Mouse (Mus musculus) kidney, adult 8-10 months (tissue): ENCODE measurements at regions not wholly inside any gene's neighbourhood (a gene's known extent, or its start where the extent isn't known, plus 50 kb on each side); places are given as distances from the start of the nearest gene placed in this dataset.

Experiments used
- DNase-seq, 2 experiments: peaks; one replicate each; pipeline ENCODE4 v3.0.0; 2022

DNA sequence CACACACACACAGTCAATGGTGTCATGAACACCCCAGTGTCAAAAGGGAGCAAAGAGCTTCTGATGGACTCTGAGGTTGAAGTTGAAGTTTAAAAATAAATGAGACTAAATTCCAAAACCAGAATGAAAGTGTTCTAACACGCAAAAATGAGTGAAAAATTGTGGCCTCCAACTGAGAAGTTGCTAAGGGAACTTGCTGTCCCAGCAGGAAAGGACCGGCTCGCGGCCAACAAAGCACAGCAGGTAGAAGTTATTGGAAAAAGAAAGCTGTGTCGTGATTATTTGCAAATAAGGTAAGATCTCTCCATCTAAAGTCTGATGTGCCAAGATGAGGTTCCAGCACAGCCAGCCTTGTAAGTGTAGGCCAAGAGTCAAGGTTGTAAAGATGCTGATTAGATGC lies 169.7 kb downstream of the Nrp2 start:
- DNase-seq = peak in 1 of 2 experiments; percentile 62

DNA sequence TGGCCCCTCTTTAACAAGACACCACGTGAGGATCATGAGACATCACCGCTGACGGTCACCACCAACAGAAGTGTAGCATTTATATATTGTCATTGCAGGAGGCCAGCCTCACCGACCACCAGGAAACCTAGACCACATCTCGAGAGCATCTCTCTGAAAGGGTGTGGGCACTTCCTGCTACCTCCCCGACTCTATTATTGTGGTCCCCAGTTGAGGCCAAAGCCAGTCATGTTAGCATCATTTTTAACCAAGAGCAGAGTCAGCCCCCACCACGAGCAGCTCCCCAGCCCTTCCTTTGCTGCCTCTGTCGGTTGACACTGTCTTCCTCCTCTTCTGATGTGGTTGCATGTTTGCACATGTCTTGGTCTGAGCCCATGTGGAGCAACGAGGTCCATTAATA lies 172.5 kb downstream of the Nrp2 start:
- DNase-seq = no peak

DNA sequence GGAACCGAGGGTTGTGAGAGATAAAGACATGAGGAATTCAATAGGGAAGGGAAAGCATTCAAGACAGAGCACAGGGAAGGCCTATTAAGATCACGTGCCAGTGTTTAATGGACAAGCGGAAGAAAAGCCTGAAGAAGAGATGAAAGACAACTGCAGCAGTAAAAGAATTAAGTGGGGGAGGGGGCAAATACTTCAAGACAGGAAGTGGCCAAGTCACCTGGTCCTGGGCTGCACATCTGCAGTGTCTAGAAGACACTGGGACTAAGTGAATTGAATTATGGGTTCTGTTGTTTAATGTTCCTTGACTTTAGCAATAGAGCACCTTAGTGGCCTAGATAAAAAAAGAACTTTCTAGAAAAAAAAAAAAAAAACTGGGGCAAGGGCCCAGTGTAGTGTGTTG lies 173.6 kb downstream of the Nrp2 start:
- DNase-seq = no peak

DNA sequence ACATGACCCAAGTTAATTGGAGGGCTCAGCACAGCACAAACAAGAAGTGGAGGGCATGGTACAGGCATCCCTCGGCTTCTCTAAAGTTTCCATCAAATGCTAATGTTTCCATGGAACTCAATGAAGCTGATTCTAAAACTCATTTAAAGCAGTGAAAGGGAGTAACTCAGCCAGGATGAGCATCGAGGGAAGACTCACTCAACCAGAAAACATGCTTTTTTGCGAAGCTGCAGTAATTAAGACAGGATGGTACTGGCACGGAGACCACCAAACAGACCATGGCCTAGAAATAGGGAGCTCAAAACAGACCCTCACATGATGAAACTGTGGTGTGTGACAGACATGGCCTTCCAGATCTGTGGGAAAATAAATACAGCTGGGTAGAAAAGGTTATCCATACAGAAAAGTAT lies 177.8 kb downstream of the Nrp2 start:
- no peak for DNase-seq

DNA sequence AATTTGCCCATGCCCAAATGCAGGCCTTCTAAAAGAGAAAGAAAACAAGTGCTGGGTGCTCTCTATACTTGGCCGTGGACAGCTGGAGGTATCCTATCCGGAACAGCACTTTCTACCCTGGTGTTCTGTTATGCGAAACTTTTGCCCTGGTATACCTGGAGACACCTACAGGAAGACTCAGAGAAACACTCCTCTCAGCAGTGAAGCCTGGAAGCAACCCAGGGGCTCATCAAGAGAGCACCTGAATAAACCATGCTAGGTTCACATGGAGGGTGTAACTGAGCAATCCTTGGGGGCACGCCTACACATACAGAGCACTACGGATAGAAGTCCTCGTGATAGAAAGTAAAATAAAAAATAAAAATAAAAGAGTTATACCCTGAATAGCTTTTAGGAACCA lies 178.4 kb downstream of the Nrp2 start:
- no peak for DNase-seq

DNA sequence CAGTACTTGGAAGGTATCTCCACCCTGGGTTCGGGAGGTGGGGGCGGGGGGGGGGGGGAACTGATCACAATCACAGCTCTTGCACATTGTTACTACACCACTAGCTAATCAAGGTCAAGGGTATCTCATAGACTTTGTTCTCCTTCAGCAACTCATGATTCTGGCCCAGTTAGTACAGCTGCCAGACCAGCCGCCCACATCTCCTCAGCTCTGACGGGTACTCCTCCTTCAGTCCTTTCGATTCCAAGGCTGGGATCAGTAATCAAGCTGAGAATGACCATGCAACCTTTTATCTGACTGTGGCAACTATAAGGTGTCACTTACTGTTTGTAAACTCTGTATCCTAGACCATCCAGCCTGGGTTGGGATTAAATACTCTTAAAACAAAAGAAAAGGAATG lies 178.9 kb downstream of the Nrp2 start:
- DNase-seq = no peak

DNA sequence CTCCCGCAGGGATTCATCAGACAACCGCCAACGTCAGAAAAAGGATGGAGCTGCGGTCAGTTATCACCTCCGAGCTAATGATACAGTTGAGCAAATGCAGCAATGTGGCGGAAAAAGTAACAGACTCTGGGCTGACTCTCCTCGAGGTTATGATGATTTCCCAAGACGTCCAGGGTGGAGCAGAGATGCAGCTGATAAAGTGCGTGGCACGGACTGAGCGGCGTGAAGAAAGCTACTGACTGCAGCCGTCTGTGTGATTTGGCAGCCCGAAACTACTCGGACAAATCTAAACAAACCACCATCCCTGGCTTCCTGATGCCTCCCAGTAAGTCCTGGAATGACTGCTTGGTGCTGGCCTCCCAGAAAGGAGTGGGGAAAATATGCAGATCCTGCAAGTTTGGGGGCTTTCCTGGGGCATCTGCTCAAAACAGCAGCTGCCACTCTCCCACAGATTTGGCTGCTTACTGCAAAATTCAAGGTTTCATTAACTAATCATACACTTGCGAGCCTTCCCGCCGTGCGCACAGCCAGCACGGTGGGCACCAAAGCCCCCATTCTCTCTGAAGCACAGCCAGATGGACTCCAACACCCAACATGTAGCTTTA lies 181.9 kb downstream of the Nrp2 start:
- DNase-seq = no peak

DNA sequence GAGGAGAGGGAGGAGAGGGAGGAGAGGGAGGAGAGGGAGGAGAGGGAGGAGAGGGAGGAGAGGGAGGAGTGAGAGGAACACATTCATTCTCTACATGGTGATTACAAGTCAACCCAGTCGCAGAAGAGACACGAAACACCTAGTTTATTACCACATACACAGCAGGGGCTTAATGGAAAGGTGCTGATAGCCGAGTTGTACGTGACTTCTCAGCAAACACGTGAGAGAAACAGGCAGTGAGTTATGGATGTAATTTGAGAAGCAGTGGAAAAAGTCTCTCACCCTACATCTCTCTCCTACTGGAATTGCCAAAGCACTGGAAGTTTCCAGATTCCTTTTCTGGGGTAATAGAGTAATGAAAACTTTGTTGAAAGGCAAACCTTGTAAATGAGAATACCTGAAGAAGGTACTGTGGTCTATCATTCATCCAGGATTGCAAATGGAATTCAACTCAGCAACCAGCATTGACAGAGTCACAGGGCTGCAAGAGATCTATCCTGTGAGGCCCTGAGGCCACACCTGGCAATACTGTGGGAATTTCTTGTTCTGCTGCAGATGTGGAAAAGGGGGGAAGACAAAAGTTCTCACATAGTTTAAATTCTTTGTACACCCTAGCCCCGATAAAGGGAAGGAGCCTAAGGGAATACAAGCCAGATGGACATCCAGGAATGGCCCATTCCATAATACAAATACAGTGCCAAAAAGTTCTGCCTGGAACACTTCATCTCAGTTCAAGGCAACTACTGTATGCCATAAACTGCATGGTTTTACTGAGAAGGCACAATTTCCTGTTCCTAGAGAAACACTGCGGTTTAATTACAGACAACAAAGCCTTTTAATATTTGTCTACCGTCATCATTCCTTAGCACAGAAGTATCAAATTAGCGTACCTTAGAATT lies 184.7 kb downstream of the Nrp2 start:
- peak in 1 of 2 experiments; percentile 26 for DNase-seq

DNA sequence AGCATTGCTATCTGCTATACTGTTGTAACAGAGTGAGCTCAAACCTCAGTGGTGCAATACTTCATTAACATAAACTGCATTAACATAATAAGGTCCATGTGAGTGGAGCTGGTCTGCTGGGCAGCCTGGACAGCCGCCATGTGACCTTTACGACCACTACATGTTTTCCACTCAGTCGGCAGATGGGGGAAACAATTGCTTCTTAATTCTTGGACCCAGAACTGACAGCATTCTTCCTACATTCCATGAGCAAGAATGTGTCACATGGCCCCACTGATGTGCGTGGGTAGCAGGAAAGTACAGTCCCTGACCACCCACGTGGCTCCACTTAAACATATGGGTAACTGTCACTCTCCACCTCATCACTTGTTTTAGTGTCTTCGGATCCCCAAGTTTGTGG lies 198.3 kb downstream of the Nrp2 start:
- DNase-seq = no peak

DNA sequence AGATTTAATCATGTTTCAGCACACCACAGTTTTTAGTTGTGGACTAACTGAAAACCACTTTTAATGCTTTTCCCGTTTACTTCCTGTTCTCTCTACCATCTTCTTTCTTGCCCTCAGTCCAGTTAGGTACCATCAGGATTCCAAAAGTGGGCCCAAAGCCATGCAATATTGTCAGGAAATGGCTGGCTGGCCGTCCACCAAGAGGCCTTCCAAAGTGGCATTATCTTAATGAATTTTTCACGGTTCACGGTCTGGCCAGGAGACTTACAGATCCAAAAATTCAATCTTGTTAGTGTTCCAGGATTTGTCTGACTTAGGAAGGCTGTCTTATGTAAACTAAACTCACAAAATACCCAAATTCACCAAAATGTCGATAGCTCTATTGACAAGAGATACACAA lies 198.8 kb downstream of the Nrp2 start:
- no peak for DNase-seq

DNA sequence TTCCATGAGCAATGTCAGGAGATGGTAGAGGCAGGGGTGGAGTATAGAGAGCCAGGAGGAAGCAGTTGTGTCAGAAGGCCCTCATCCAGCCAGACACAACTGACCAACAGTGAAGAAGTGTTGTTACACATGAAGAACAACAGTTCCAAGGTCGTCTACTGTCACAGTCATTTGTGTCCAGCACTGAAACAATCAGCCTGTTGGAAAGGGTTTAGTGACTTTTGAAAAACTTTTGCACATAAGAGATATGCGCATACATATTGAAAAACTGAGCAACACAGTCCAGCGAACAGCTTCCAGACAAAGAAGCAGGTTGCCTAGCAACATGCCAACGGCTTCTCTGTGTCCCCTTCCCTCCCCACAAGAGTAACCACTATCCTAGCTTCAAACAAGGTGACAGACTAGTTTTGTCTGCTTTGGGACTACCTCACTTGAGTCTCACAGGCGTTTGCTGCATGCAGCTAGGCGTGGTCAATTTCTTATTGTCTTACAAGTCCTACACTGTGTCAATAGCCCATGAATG lies 199.9 kb downstream of the Nrp2 start:
- DNase-seq = no peak

DNA sequence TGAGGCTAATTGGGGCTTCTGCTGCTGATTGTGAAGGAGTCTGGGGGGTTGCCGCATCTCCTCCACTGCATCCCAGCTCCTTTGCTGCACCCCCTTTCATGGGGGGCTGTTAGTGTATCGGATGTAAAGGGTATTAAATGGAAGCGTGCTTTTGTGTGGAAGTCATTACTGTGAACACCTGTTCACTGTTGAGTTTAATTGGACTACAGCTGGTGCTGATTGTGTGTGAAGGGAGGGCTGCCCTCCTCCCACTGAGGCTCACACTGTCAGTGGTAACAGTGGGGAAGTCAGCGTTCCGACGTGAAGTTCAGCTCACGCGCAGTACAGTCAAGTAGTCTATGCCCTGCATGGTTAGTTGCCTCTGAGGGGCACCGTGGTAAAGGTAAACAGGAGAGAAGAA lies 202.7 kb downstream of the Nrp2 start:
- no peak for DNase-seq

DNA sequence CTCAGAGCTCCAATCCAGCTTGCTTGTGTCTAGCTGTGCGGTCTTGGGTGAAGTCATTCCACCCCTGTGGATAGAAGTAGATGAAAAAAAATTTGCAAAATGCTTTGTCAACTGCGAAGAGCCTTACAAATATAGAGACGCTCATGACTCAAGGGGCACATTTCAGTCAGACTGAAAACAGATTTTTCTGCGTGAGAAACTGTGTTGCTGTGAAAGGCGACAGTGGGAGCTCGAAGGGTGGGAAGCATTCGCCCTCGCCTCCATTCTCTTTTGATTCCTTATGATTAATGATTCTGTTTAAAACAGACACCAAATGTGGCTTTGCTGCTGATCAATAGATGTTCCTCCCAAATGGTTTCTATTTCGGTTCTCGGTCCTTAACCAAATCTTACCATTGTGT lies 204.2 kb downstream of the Nrp2 start:
- no peak for DNase-seq
